Comparison of ENCODE assay signal across 18 mouse cellular contexts in genomic region chr11:93835800-93836199, GRCm38 (mm10).
"Had no signal": no experiment of that assay in that cellular context is flagged by ENCODE, and none has a peak within 500 bp of the region (broad histone marks: within the 10 kb centered on the region; RNA-seq: fewer than 3 reads in every experiment).

No protein-coding gene starts in this region.

- H3K9me3 ChIP-seq: megakaryocyte, embryonic 14.5 days; midbrain, embryonic 13.5 days; midbrain, embryonic 15.5 days; neural tube, embryonic 12.5 days; stomach, embryonic 15.5 days had no signal

- H3K36me3 ChIP-seq: midbrain, embryonic 13.5 days; midbrain, embryonic 15.5 days; neural tube, embryonic 12.5 days; stomach, embryonic 15.5 days had no signal

- H3K9ac ChIP-seq: lung, embryonic 14.5 days; midbrain, embryonic 13.5 days; midbrain, embryonic 15.5 days; neural tube, embryonic 12.5 days; stomach, embryonic 15.5 days had no signal

- H3K27ac ChIP-seq: midbrain, embryonic 13.5 days; midbrain, embryonic 15.5 days; neural tube, embryonic 12.5 days; stomach, embryonic 15.5 days; stomach, postnatal 0 days had no signal

- H3K27me3 ChIP-seq: midbrain, embryonic 13.5 days; midbrain, embryonic 15.5 days; neural tube, embryonic 12.5 days; stomach, embryonic 15.5 days had no signal

- H3K4me1 ChIP-seq: midbrain, embryonic 13.5 days; midbrain, embryonic 15.5 days; neural tube, embryonic 12.5 days; stomach, embryonic 15.5 days had no signal

- H3K4me3 ChIP-seq: megakaryocyte, embryonic 14.5 days; midbrain, embryonic 13.5 days; midbrain, embryonic 15.5 days; neural tube, embryonic 12.5 days; stomach, embryonic 15.5 days had no signal

- DNase-seq: lung, adult 18-20 months; lung, embryonic 14.5 days; lung, postnatal 10 days; lung, postnatal 4 days; retina, postnatal 1 day; right cerebral cortex, adult 18-20 months; right cerebral cortex, postnatal 25 days; right cerebral cortex, postnatal 4 days; spleen, adult 18-20 months; thymus, adult 2 months; thymus, postnatal 36 days had no signal

- H3K4me2 ChIP-seq: lung, embryonic 14.5 days; midbrain, embryonic 11.5 days; midbrain, embryonic 13.5 days; midbrain, embryonic 15.5 days; neural tube, embryonic 12.5 days; stomach, embryonic 15.5 days had no signal
